11 mouse cellular contexts compared by ENCODE assay signal in the genomic region with DNA sequence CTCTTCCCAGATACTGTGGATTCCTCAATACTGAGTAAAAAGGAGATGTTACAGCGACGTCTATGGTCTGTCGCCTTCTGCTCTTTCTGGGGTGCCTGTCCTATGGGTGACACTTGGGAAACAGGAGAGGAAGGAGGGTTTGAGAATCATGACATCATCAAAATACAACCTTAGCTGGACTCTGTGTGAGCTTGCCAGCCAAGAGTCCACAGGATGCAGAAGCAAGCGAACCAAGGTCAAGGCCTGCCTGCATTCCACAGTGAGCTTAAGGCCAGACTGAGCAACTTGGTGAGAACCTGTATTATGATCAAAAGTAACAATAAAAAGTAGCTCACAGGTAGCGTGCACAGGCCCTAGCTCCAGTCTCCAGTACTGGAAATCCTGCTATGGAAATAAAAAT.
"Had no signal": no experiment of that assay in that cellular context is flagged by ENCODE, and none has a peak within 500 bp of the region (broad histone marks: within the 10 kb centered on the region; RNA-seq: fewer than 3 reads in every experiment).

No protein-coding gene starts in this region.

- DNase-seq: kidney, adult 9 months; kidney, postnatal 14 days; kidney, postnatal 4 days; left cerebral cortex, postnatal 4 days; liver, postnatal 0 days; lung, embryonic 14.5 days; right cerebral cortex, adult 18-20 months; right cerebral cortex, postnatal 14 days; right cerebral cortex, postnatal 4 days; thymus, adult 18-20 months; thymus, postnatal 36 days had no signal
